22 mouse cellular contexts compared by ENCODE assay signal in the genomic region with DNA sequence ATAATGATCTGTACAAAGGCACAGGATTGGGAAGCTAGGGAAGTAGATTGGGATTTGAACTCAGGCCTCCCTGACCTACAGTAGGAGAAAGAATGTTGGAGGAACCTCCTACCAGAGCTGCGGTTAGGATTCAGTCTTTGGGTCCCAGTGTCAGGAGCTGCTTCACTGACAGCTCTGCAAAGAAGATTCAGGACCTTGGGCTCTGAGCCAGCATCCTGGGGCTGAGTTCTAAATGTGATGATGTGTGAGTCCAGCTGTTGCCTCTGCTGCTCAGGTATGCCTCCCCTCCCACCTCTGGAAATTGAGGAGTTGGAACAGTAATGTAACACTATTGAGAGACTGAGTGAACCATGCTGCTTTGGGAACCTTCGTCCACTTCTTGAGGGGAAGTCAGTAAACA.
DNase-seq lines count a peak whose midpoint lies in the region; TF ChIP-seq lines count a peak whose summit lies in the region.
"Had no signal": no experiment of that assay in that cellular context is flagged by ENCODE, and none has a peak within 500 bp of the region (broad histone marks: within the 10 kb centered on the region; RNA-seq: fewer than 3 reads in every experiment).

No protein-coding gene starts in this region.

- no peak for TF ChIP-seq POLR2A in kidney, adult 2 months (IDR thresholded peaks at IDR 0.05; ENCODE audit: low read depth, low read length)

- H3K27me3 ChIP-seq in kidney, adult 2 months (replicated peaks; ENCODE audit: control insufficient read depth, insufficient read depth, low read length): no peaks in the 10 kb centered on the region
- H3K27me3 ChIP-seq: CH12.LX; embryonic facial prominence, embryonic 13.5 days; embryonic facial prominence, embryonic 15.5 days; forebrain, embryonic 12.5 days; Patski had no signal

- H3K4me1 ChIP-seq in kidney, adult 2 months (ENCODE audit: control insufficient read depth, insufficient read depth, low read length): peaks cover 11% of the 10 kb centered on the region; the same call in 1 of the 2 replicates
- H3K4me1 ChIP-seq: embryonic facial prominence, embryonic 13.5 days; embryonic facial prominence, embryonic 15.5 days; forebrain, embryonic 10.5 days; forebrain, embryonic 12.5 days had no signal

- H3K4me3 ChIP-seq in kidney, adult 2 months (ENCODE audit: insufficient read depth, low read depth, low read length): no peak overlapping the region
- H3K4me3 ChIP-seq: embryonic facial prominence, embryonic 13.5 days; embryonic facial prominence, embryonic 15.5 days; erythroblast, embryonic 14.5 days; forebrain, embryonic 10.5 days; forebrain, embryonic 12.5 days had no signal

- no peaks in the 10 kb centered on the region for H3K36me3 ChIP-seq in kidney, adult 2 months (ENCODE audit: control insufficient read depth, insufficient read depth, low read length)
- H3K36me3 ChIP-seq: embryonic facial prominence, embryonic 13.5 days; embryonic facial prominence, embryonic 15.5 days; forebrain, embryonic 10.5 days; forebrain, embryonic 12.5 days; G1E had no signal

- WGBS in kidney, adult 2 months: 83% methylated on average over 2 of the region's 2 CpGs

- H3K27ac ChIP-seq in kidney, adult 2 months (ENCODE audit: insufficient read depth, low read depth, low read length): no peak overlapping the region
- H3K27ac ChIP-seq: embryonic facial prominence, embryonic 13.5 days; embryonic facial prominence, embryonic 15.5 days; forebrain, embryonic 10.5 days; forebrain, embryonic 12.5 days had no signal

- DNase-seq in adrenal gland, adult (ENCODE audit: inconsistent age in 2 of 2, low spot score in 1 of 2): peak; percentile 43 to 64
- DNase-seq in adrenal gland, adult 8-10 months: no peak
- peak; percentile 15 for DNase-seq in adrenal gland, postnatal 14 days
- DNase-seq in adrenal gland, adult 18-20 months (ENCODE audit: low spot score in 2 of 2): no peak
- peak; percentile 4 for DNase-seq in kidney, adult 2 months
- DNase-seq in kidney, postnatal 10 days: no peak
- DNase-seq: B cell, adult 2 months; cerebellum, adult 11 months; cerebellum, adult 18-20 months; cerebellum, adult 8-10 months; cerebellum, adult 9-11 months; cerebellum, postnatal 14 days; cerebellum, postnatal 36 days; embryo, embryonic 11 days had no signal

- TF ChIP-seq CTCF in kidney, adult 2 months (conservative IDR thresholded peaks at IDR 0.05; ENCODE audit: insufficient read depth, insufficient read length, low read depth, low read length): no peak

Comparison
In these comparisons a context has a peak if more than half of its experiments do, and no peak if none do; other contexts are left out.
1. DNase-seq: peak in adrenal gland, adult (2 of 2), adrenal gland, postnatal 14 days (single experiment) and kidney, adult 2 months (single experiment); none in adrenal gland, adult 8-10 months (single experiment), adrenal gland, adult 18-20 months (0 of 2) and kidney, postnatal 10 days (single experiment).